Mouse (Mus musculus) lung, postnatal 36 days (tissue): ENCODE measurements at regions not wholly inside any gene's neighbourhood (a gene's known extent, or its start where the extent isn't known, plus 50 kb on each side); places are given as distances from the start of the nearest gene placed in this dataset.

Source experiments
- DNase-seq: peaks from one replicate; pipeline ENCODE4 v3.0.0; 2022; ENCODE audit warnings: mixed read lengths

DNA sequence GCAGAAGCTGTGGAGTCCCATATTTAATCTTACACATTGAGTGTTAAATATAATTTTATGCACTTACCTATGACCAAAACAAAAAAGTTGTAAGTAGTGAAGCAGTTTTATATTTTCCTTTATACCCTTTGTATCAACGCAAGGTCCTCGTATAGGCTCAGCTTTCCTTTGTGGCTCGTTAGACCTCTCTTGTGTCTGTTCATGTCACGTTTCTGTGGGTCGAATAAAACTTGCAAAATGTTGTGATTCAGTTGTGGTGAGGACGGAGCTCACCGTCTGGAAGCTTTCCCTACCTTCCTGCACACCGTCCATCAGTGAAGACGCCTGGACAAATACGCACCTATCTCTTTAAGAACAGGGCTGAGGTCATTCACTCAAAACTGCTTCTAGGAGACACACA, 64.9 kb upstream of the Cpsf6 start:
- DNase-seq = no peak

DNA sequence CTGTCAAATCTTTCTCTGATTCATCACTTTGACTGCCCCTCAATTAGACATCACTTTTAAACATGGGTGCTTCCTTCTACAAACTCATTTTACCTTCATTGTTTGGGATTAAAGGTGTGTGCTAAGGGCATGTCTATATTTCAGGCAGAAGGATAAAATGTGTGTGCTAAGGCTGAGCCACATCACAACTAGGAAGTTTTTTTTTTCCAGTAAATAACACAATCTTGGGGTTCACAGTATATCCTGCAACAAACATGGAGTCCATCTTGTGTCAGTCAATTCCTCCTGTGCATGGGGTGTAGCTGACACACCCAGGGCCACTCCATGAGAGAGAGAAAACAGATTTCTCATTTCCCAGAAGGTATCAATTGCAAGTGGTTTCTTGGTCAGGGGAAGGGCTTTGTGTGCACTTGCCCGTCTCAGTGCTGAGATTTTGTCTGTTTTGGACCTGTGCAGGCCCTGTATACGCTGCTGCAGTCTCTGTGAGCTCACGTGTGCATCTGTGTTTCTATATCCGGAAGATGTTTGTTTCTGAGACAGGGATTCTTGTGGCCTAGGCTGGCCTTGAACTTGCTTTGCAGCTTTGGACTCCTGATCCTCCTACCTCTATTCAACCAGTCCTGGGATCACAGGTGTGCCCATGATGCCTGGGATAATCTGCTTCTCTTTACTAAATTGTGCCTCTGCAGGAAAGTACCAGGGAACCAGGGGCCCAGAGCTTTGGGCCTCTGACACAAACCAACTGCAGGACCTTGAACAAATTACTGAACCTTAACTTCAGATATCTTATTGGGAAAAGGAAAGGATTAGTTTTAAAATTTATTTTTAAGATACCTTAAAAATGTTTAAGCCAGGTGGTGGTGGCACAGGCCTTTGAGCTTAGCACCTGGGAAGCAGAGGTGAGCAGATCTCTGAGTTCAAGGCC, 63.9 kb upstream of the Cpsf6 start:
- DNase-seq = no peak

DNA sequence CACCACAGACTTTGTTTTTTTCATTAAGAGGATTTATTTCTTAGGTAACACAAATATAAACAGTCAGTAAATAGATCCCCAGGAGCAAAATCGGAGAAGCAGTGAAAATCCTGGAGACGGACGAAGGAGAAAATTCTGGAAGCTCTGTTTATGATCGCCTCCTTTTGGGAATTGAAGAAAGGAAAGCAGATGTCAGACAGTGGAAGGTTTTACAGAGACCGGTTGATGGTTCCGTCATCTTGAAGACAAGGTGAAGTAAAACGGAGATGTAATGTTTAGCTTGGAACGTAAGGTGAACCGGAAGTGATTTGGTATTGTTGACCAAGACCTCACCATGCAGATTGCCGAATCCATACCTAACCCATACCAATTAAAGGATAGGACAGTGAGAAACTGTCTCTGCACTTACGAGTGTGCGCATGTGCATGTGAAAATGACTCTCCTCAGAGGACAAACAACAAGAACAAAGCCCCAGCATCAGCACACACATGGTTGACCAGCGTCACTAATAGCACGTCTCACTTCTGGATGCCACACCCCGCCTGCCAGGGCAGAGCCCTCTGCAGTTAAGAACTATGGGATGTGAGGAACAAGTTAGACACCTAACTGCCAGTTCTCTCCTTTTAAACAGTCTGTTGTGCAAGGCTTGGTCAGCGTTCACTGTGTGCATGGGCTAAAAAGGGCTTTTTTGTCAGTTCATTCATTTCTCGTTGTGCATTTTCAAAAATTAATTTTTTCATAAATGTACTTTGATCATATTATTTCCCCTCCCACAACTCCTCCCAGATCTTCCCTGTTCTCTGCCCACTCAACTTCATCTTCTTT, 62.4 kb upstream of the Cpsf6 start:
- DNase-seq = no peak

DNA sequence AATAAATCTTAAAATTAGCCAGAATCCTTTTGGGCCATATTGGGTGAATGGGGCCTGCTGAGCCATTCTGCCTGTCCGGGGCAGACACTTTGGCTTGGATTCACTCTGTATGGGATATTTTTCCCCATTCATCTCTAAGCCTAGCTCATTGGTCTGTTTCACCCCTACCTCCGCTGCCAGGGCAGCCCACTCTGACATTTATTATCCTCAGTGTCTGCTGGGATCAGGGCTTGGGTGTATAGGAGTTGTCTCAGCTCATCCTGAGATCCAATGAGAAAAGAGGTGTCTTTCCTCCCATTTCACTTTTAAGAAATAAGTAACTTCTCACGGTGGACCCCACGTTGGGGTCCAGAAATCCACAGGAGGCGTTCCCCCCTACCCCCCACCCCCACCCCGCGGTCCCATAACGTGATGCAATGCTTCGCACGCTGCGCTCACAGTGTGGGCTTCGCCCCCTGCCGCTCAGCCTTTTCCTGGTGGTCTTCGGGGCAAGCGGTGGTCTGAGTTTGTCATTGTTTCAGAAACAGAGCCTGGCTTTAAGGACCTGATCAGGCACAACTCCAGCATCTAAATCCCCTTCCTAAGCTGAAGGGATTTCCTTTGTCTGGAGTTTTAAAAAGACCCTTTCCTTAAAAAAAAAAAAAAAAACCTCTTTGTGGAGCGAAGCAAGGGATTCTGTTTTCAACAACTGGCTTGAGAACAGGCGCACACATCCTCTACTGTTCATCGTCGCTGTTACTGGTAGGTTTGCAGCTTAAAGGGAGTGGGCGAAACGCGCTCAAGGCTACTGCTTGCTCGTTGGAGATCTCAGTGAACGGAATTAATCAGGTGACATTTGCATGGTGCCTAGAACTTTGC, 61.5 kb upstream of the Cpsf6 start:
- no peak for DNase-seq

DNA sequence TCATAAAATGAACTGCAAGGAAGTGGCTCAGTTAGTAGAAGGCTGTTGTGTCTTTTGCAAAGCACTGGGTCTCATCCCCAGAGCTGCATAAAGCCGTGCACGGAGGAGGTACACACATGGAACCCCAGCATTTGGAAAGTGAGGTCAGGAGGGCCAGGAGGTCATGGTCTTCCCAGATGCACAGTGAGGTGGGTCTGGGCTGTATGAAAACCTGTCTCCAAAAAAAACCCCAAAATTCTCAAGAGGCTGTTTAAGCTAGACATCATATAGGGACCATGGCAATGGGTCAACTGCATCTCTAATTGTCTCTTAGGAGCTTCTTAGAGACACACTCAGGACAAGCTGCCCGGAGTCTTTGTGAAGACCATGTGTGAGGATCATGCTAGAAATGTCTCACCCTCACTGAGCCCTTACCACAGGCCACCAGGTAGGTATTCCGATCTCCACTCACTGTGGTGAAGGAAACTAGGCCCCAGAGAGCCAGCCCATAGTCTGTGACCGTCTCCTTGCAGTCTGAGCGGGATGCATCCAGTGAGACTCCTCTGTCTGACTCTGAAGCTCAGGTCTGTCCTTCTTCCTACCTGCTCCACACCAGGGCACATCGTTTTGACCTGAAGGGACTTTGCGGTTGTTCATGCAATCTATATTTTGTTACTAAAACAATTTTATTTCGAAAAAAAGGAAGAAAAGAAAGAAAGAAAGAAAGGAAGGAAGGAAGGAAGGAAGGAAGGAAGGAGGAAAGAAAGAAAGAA, 60.6 kb upstream of the Cpsf6 start:
- no peak for DNase-seq

DNA sequence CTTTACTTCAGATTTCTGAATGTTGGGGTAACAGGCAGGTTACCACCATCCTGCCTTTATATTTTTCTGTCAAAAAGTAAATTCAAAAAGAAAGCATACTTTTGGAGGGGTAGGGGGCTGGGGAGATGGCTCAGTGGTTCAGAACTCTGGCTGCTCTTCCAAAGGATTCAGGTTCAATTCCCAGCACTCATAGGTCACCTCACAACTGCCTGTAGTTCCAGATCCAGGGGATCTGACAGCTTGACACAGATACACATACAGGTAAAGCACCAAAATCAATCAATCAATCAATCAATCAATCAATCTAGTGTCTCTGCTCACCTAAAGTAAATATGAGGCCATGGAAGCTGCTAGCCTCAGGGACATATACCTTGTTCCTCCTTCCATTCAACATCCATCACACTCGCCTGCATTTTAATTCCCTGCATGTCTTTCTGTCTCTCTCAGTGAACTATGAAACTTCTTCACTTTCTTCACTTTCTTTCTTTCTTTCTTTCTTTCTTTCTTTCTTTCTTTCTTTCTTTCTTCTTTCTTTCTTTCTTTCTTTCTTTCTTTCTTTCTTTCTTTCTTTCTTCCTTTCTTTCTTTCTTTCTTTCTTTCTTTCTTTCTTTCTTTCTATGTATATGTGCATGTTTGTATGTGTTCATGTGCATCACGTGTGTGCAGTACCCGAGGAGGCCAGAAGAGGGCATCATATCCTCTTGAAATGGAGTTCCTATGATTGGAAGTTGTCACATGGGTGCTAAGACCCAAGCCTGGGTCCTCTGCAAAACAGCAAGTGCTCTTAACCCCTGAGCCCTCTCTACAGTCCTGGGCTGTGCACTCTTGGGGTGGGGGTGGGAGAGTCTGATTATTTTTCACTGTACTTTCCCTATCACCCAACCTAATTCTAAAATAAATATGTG, 59.6 kb upstream of the Cpsf6 start:
- DNase-seq = no peak

DNA sequence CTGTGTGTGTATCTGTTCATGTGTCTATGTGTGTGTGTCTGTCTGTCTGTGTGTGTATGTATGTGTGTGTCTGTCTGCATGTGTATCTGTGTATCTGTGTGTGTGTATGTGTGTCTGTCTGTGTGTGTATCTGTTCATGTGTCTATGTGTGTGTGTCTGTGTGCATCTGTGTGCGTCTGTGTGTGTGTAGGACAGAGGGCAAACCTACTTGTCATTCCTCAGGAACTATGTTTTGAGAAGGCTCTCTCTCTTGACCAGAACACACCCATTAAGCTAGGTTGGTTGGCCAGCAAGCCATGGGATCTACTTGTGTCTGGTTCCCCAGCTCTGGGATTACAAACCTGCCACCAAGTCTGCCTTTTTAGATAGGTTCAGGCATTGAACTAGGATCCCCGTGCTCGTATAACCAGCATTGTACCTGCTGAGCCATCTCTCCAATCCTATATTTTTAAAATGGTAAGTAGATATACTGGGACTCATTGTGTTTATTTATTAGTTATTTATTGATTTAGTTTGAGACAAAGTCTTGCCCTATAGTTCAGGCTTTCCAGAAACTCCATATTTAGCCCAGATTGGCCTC, 58.9 kb upstream of the Cpsf6 start:
- DNase-seq = no peak

DNA sequence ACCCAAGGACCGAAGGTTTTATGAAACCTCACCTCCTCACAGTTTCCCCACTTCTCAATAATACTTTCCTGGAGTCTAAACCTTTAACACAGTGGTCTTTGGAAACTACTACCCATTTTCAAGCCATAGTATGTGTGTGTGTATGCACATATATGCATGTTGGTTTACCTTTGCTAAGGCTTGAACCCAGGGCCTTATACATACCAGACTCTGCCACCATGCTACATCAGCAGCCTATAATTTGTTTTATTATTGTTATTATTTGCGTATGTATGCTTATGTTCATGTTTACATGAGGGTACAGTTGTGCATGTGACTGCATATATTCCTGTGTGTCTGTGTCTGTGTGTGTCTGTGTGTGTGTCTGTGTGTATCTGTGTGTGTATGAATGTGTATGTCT, 58.2 kb upstream of the Cpsf6 start:
- DNase-seq = no peak

DNA sequence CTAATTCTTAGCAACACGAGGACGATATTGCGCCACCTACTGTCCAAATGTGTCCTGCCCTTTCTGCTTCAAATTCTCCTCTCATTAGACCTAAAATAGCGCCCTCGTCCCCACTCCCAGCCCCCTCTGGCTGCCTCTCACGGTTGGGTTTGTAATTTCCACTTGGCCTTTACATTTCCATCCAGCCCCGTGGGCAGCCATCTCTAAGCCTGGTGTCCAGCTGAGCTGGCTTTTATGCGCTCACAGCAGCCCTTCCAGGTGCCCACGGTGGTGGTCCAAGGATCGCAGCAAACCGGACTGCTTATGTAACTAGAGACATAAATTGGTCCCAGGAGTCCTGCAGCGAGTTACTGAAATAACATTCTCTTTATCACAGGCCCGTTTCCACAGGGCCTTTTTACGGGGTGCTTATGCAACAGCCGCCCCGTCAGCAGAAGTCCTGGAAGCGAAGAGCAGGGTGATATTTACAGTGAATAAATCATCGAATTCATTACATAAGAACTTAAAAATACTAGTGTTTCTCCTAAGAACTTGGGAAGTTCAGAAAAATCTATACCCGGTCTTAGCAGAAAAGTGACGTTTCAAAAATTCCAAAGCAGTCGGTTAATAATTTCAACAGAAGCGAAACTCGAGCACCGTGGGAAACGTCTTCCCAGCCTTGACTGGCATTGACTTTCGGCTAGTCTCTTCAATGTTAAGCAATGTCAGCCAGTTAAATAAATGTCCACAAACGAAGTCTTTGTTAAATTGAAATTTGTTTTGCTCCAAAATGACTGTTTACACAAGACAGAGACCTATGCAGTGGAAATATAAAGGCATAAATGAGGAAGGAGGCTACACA, 57.3 kb upstream of the Cpsf6 start:
- peak; percentile 80 for DNase-seq

DNA sequence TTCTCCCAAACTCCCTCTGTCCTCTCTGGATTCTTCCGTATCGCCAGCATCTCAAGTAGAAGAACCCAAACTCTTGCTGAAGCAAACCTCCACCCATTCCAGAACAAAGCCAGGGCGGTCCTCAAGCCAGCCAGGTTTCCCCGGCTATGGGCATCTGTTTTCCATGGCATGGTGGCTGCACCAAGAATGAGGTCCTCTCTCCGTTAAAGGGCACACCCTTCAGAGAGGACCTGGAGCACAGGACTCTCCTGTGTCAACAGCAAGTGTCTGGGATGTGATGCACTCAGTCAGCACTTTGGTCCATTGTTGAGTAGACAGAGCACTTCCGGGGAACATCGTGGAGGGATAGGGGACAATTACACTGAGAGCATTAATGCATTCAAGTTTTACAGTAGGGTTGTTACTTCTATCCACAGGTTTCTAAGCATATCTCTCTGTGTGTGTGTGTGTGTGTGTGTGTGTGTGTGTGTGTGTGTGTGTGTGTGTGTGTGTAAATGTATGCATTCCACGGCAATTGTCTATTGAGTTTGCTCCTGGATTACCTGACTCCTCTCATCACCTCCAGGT, 56.6 kb upstream of the Cpsf6 start:
- DNase-seq = no peak

DNA sequence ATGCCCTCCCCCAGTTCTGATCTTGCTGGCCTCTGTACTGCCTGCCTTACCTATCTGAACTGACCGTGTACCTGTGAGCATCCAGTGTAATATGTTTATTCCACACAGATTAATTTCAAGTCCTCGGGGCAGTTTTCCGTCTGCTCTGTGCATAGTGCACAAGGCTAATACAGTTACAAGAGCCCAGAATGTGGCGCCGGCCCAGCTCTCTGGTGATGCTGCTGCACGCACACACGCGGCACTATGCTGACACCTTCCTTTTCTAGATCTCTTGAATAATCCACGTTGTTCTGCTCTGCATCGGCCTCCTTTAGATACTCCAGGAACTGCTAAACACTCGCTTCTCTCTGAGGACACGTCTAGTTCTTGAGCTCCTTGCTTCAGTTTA, 55.9 kb upstream of the Cpsf6 start:
- DNase-seq = no peak

DNA sequence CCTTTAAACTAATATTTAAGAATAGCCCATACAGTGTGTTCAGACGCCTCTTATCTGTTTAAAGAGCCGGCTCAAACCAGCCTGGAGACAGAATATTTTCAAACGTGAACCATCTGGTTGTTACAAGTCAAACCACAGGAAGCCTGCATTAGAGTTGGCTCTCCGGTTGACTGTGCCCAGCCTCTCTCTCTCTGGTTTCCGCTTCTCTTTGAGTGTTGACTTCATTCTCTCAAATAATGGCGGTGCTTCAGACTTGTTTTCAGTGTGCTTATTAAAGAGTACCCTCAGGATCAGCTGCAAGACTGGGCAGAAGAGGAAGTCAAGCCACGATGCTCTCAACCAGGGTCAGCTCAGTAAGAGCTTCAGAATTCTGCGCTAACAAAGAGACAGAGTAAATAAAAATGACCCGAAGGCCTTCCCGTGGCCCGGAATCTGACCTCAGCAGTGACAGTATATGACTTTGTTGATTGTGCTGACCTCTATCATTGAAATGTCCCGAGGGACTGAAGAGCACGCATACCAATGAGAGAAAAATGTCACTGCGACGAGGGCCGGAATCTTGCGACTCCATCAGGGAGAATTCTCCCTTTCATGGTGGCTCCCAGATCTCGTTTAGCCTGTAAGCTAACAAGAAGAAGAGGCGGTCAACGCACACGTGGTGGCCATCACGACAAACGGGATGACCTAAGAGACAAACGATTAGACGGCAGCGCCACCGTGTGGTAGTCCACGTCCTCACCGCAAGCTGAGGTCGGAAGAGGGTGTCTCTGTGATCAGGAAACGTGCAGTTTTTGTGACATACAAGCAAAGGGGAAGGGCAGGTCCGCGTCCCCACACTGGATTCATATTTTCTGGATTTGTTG, 55.3 kb upstream of the Cpsf6 start:
- DNase-seq = peak; percentile 95

DNA sequence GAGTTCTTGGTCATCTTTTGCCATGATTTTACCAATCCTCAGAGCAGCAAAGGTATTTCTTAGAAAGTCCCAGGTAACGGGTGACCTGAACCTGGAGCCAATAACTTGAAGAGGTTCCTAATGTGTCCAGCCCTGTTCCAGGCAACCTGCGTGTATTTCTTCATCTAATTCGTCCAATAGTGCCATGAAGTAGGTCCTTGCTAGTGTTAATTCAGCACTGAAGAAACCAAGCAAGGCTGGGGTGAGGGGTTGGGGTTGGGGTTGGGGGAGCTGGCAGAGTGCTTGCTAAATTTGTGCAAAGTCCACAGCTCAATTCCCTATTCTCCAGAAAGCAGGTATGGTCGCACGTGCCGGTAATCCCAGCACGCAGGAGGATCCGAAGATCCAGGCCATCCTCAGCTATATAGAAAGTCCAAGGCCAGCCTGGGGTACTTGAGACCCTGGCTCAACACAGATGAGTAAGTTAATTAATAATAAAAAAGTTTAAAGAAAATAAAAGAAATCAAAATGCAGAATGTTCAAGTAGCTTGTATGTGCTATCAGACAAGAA, 54.6 kb upstream of the Cpsf6 start:
- DNase-seq = no peak

DNA sequence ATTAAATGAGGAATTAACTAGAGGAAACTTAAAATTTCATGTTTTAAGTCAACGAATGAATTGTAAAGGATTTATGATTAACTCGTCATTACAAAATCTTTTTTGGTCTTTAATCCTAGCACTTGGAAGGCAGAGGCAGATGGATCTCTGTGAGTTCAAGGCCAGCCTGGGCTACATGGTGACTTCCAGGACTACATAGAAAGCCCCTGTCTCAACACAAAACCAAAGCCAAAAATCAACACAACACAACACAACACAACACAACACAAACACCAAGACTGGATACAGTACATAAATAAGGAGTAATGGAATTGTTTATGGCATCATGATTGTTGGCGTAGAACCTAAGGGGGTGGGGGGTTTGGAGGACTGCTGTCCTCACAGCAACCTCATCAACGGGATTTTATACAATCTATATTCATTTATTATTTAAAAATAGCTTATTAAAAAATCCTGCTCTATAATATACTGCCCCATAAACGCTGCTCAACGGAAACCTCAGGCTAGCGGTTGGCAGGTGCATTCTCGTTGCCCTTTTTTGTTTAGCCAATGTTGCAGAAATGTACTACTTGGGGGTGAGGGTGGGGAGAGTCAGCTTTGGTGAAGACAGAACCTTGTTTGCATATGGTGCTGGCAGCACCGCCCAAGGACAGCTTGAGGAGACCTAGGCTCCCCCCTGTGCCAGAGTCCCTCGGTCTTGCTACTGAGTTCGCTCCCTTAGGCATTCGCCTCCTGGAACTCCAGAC, 53.9 kb upstream of the Cpsf6 start:
- DNase-seq = no peak

DNA sequence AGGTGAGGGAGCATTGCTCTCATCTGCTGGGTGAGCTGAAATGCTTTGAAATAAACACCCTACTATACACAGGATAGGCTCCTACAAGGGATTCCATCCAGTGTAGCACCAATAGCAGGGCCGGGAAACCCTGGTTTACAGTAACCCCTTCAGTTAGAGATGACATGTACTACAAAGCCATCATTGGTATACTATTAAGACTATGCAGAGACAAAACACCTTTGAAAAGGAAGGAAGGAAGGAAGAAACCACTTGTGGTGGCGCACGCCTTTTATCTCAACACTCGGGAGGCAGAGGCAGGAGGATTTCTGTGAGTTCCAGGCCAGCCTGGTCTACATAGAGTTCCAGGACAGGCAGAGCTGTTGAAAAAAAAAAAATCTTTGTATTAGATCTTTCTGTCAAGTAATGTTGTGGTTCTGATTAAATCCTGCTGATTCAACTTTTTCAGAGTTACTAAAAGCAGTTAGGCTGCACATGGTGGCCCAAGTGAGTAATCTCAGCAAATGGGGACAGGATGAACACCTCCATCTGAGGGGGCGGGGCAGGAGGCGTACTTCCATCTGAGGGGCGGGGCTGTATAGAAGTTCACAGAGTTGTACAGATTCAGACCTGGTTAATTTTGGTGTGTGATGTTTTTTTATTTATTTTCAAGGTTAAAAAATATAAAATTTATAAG, 53.2 kb upstream of the Cpsf6 start:
- no peak for DNase-seq

DNA sequence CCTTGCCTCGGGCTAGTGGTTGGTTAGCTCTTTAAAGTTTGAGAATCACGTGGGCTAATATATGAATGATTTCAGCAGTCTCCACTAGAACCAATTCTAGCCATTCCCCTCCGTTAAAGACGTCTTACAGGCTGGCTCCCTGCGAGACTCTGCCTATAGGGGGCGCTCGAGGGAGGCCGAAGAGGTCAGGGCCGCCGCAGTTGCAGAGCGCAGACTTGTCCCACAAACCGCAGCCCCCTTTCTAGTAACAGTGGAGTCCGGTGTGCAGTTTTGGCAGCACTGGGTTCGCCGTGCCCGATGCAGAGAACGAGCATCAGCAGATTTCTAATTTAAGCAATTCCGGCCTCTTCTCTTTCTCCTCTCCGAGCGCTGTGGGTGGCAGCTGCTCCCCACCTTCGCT, 52.6 kb upstream of the Cpsf6 start:
- DNase-seq = peak; percentile 88

DNA sequence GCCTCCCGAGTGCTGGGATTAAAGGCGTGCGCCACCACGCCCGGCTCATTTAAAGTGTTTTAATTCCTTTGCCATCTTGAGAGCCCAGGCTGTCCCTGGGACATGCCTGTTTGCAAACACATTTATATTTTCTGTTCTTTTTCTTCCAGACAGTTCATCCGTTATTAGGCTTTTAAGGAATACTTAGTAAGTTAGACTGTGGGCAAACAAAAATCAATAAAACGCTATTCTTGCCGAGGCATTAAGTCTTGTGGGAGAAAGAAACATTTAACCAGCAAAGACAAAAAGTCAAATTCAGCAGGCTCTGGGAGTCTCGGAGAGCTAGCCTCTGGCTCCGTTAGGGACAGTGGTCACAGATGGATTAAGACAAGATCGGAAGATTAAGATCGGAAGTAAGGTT, 52.0 kb upstream of the Cpsf6 start:
- DNase-seq = no peak
